Mouse (Mus musculus) midbrain, embryonic 14.5 days (tissue): Measurements from ENCODE around the gene Plppr1. TPM values are rescaled to one million over a fixed set of nuclear protein-coding genes. Genes with fewer than 3 reads are reported as not detected.
"Not testable (repeated sequence)": the region's sequence is repeated elsewhere in the genome, so short reads cannot be mapped to it uniquely, and the experiment has no call there.

Experiments
- ATAC-seq: fragments of 200-750 bp; cut with Nextera tagmentation; 2 replicates; pipeline ENCODE4 v1.8.0; 2017; ENCODE audit warnings: moderate number of reproducible peaks, moderate library complexity; ENCODE audit not compliant: low FRiP score, low TSS enrichment
- DNase-seq: peaks from one replicate; pipeline ENCODE4 v3.0.0-alpha.2; 2015
- H3K27ac ChIP-seq: fragments of 300-500 bp; sonication (generic); replicated peaks from 2 replicates; pipeline ENCODE4 v1.5.1; 2014; ENCODE audit warnings: mild to moderate bottlenecking, low read depth, low read length, moderate library complexity
- H3K27me3 ChIP-seq: fragments of 300-500 bp; sonication (generic); 2 replicates; pipeline ENCODE4 v1.6.1; 2014; ENCODE audit warnings: low read length, control low read depth, mixed read lengths; ENCODE audit not compliant: control insufficient read depth, insufficient read depth
- H3K36me3 ChIP-seq: fragments of 300-500 bp; sonication (generic); 2 replicates; pipeline ENCODE4 v1.6.1; 2014; ENCODE audit warnings: low read length, control low read depth; ENCODE audit not compliant: control insufficient read depth, insufficient read depth
- H3K4me1 ChIP-seq: fragments of 300-500 bp; sonication (generic); 2 replicates; pipeline ENCODE4 v1.6.1; 2014; ENCODE audit warnings: mild to moderate bottlenecking, antibody characterized with exemption, low read length, control low read depth; ENCODE audit not compliant: control insufficient read depth, insufficient read depth
- H3K4me2 ChIP-seq: fragments of 300-500 bp; sonication (generic); 2 replicates; pipeline ENCODE4 v1.6.1; 2014; ENCODE audit warnings: mild to moderate bottlenecking, low read length, moderate library complexity
- H3K4me3 ChIP-seq: fragments of 300-500 bp; sonication (generic); replicated peaks from 2 replicates; pipeline ENCODE4 v1.5.1; 2014; ENCODE audit warnings: low read depth, low read length
- H3K9ac ChIP-seq: fragments of 300-500 bp; sonication (generic); replicated peaks from 2 replicates; pipeline ENCODE4 v1.6.1; 2014; ENCODE audit warnings: mild to moderate bottlenecking, low read length, moderate library complexity
- H3K9me3 ChIP-seq: fragments of 300-500 bp; sonication (generic); 2 replicates; pipeline ENCODE4 v1.6.1; 2016; ENCODE audit warnings: low read length, control low read depth, mixed read lengths; ENCODE audit not compliant: control insufficient read depth
- WGBS: fragments of 180-500 bp; shearing (Covaris S2); extraction: QIAGEN DNeasy Blood & Tissue Kit; methylation state at CpG from one replicate; pipeline ENCODE4 v1.1.7; 2014; 5-methylcytosine and 5-hydroxymethylcytosine counted together
- polyA plus RNA-seq: library from polyadenylated mRNA; unstranded; fragments of >200 nt; fragmentation: Nextera tagmentation; extraction: Ambion mirVana; gene quantifications from 2 replicates; pipeline ENCODE4 v1.2.1, GENCODE M21; 2014

Plppr1 gene
- polyA plus RNA-seq, 1 experiment from 2014 or later, result 60.8 TPM

DNA sequence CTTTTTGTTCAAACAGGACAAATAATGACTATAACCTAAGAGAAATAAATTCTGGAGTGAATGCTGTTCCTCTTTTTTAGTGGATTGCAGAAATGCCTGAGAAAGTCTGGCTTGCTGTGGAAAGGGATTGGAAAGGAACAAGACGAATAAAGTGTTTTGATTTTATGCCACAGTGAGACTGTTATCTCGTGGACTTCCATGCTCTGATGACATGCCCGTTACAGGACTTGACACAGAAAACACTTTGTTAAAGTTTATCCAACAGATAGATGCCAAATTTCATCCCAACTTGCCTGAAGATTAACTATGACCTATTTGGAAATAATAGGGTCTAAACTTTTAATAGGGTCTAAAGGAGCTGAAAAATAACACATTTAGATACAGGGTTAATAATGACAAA is 281.0 kb downstream of the Plppr1 start:
- H3K4me2 ChIP-seq, H3K4me1 ChIP-seq, H3K36me3 ChIP-seq, H3K4me3 ChIP-seq, H3K27me3 ChIP-seq, H3K9ac ChIP-seq, DNase-seq, ATAC-seq, H3K9me3 ChIP-seq, H3K27ac ChIP-seq: not testable (repeated sequence)
- 77% methylated on average over 3 of the region's 3 CpGs for WGBS

GRCm38 (mm10) chr4:49348001-49348400 is 288.9 kb downstream of the Plppr1 start:
- not testable (repeated sequence) for H3K36me3 ChIP-seq, ATAC-seq, H3K9me3 ChIP-seq, H3K4me1 ChIP-seq, H3K4me3 ChIP-seq, H3K27ac ChIP-seq, H3K9ac ChIP-seq, H3K4me2 ChIP-seq, H3K27me3 ChIP-seq, DNase-seq
- WGBS, result 78% methylated on average over 1 of the region's 1 CpGs

DNA sequence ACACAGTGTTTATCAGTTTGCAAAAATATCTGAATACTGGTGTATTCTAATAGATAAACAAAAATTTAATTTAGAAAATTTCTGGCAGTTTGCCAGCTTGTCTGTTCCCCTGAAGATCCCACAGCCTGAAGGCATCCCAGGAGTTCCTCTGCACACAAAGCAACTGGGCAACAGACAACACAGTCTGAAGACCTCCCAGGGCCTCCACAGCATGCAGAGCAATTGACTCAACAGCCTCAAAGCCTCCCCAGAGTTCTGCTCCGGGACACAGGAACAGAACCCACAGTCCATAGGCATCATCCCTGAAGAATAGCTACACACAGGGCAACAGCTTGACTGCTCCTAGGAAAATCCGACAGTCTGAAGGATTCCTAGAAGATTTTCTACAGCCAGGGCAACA is 289.6 kb downstream of the Plppr1 start:
- no peak overlapping the region for H3K9ac ChIP-seq
- WGBS, result 28% methylated on average over 2 of the region's 2 CpGs
- no peak overlapping the region for H3K27ac ChIP-seq
- DNase-seq (peak; percentile 20), ATAC-seq (no peak)
- H3K27me3 ChIP-seq, result no peaks in the 10 kb centered on the region
- no peaks in the 10 kb centered on the region for H3K36me3 ChIP-seq
- H3K4me3 ChIP-seq, result no peak overlapping the region
- H3K4me2 ChIP-seq, result no peak overlapping the region
- no peaks in the 10 kb centered on the region for H3K9me3 ChIP-seq
- no peaks in the 10 kb centered on the region for H3K4me1 ChIP-seq

- H3K4me3 ChIP-seq, result no peak overlapping the region
- no peak for ATAC-seq
- no peaks in the 10 kb centered on the region for H3K27me3 ChIP-seq
- H3K9ac ChIP-seq, result no peak overlapping the region
- no peaks in the 10 kb centered on the region for H3K4me1 ChIP-seq
- WGBS, result 95% methylated on average over 4 of the region's 4 CpGs
- no peak for DNase-seq
- no peaks in the 10 kb centered on the region for H3K9me3 ChIP-seq
- H3K4me2 ChIP-seq, result no peak overlapping the region
- H3K36me3 ChIP-seq, result no peaks in the 10 kb centered on the region
- H3K27ac ChIP-seq, result no peak overlapping the region
Observed at GRCm38 (mm10) chr4:49350470-49350869, 291.4 kb downstream of the Plppr1 start.

DNA sequence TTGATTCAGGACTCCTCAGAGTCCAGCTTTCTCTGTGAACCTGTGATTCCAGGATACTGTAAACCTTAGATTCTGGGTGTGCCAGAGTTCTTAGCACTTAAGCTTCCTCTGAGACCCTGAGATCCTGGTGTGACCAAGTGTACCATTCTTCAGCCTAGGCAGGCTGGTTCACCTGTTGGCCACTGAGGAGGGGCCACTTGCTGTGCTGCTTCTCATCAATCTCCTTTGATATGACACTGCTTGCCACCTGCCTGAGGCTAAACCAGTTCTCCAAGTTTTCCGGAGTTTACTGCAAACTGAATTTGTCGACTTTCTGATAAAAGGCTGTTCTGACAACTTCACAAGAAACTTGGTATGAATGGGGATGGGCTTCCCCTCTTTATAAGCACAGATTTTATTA is 298.0 kb downstream of the Plppr1 start:
- Histone ChIP-seq H3K9me3 (no peaks in the 10 kb centered on the region), H3K36me3 (no peaks in the 10 kb centered on the region)
- ATAC-seq, result no peak

GRCm38 (mm10) chr4:49368046-49368445 is 309.0 kb downstream of the Plppr1 start:
- 78% methylated on average over 3 of the region's 3 CpGs for WGBS

More for the DNA sequence above, 298.0 kb downstream of the Plppr1 start:
- H3K27ac ChIP-seq, result no peak overlapping the region
- no peaks in the 10 kb centered on the region for H3K4me1 ChIP-seq
- no peak overlapping the region for H3K4me3 ChIP-seq
- H3K4me2 ChIP-seq, result no peak overlapping the region
- 83% methylated on average over 2 of the region's 2 CpGs for WGBS
- no peaks in the 10 kb centered on the region for H3K27me3 ChIP-seq
- DNase-seq, result no peak
- no peak overlapping the region for H3K9ac ChIP-seq

DNA sequence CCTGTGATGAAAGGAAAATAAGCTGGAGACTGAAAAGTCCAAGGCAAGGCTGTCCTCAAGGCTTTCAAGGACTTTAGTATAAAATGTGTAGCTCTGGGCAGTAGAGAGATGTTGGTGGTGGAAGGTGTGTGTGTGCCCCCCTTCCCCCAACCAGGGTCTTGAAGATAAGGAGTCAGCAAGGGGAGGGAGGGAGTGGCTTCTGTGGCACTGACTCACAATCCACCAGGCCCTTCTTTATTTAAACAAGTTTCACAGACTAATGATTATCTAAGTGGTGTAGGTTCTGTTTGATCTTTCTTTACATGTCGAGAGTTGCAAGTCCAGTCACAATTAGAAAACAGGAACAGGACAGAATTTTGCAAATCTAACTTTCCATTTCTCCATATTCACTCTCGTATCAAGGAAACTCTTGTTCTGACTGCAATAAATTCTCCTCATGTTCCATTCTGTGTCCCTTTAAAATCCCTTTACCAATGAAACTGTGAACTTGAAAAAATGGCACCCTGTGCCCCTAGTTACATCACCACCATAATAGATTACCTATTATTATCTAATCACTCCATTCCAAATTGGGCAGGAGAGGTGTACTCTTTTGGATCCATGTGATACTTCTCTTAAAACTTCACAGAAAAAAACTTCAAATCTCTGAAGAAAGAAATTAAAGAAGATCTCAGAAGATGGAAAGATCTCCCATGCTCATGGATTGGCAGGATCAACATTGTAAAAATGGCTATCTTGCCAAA is 324.7 kb downstream of the Plppr1 start:
- DNase-seq, H3K4me1 ChIP-seq, H3K9ac ChIP-seq, H3K27me3 ChIP-seq, H3K36me3 ChIP-seq, H3K9me3 ChIP-seq, ATAC-seq, H3K4me3 ChIP-seq, H3K27ac ChIP-seq, H3K4me2 ChIP-seq: not testable (repeated sequence)
- 77% methylated on average over 2 of the region's 2 CpGs for WGBS

More at GRCm38 (mm10) chr4:49368046-49368445, 309.0 kb downstream of the Plppr1 start:
- DNase-seq, H3K27me3 ChIP-seq, ATAC-seq, H3K9ac ChIP-seq, H3K4me3 ChIP-seq, H3K27ac ChIP-seq, H3K36me3 ChIP-seq, H3K4me1 ChIP-seq, H3K4me2 ChIP-seq: not testable (repeated sequence)
- peaks cover 10% of the 10 kb centered on the region for H3K9me3 ChIP-seq

- no peaks in the 10 kb centered on the region for H3K27me3 ChIP-seq
- H3K9me3 ChIP-seq, result no peaks in the 10 kb centered on the region
- no peaks in the 10 kb centered on the region for H3K4me1 ChIP-seq
- DNase-seq (no peak), ATAC-seq (no peak)
- no peak overlapping the region for H3K27ac ChIP-seq
- H3K4me2 ChIP-seq, result no peak overlapping the region
- no peak overlapping the region for H3K9ac ChIP-seq
- H3K36me3 ChIP-seq, result no peaks in the 10 kb centered on the region
- 56% methylated on average over 2 of the region's 2 CpGs for WGBS
- no peak overlapping the region for H3K4me3 ChIP-seq
Observed at GRCm38 (mm10) chr4:49386873-49387272, 327.8 kb downstream of the Plppr1 start.
